Mouse (Mus musculus): ENCODE data around the gene Myo10.

Myo10 gene

DNA sequence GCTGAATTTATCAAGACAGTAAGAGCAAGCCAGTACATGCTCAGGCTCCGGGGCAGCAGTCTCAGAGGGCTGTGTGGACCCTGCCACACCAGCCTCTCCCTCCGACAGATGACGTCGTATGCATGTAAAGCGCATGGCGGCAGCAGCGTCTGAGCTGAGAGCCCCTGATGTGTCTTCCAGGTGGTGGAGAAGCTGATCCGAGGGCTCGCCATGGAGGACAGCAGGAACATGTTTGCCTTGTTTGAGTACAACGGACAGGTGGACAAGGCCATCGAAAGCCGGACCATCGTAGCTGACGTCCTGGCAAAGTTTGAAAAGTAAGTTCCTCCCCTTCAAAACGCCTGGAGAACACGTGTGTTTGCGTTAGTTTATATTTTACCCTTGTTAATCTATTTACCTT, 184.0 kb downstream of the Myo10 start:
- DNase-seq = no peak

DNA sequence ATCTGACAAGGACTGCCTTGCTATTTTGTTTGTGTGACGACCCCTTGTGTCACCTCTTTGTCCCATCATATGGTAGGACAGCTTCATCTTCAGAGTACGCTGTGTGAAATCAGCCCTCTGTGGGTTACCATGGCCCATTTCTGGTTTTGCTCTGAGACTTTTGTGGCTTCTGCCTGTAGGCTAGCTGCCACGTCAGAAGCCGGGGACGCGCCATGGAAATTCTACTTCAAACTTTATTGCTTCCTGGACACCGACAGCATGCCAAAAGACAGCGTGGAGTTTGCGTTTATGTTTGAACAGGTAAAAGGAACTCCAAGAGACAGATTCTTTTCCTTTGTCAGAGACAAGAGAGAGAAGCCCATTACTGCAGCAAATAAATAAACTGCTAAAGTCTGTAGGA, 184.6 kb downstream of the Myo10 start:
- no peak for DNase-seq

DNA sequence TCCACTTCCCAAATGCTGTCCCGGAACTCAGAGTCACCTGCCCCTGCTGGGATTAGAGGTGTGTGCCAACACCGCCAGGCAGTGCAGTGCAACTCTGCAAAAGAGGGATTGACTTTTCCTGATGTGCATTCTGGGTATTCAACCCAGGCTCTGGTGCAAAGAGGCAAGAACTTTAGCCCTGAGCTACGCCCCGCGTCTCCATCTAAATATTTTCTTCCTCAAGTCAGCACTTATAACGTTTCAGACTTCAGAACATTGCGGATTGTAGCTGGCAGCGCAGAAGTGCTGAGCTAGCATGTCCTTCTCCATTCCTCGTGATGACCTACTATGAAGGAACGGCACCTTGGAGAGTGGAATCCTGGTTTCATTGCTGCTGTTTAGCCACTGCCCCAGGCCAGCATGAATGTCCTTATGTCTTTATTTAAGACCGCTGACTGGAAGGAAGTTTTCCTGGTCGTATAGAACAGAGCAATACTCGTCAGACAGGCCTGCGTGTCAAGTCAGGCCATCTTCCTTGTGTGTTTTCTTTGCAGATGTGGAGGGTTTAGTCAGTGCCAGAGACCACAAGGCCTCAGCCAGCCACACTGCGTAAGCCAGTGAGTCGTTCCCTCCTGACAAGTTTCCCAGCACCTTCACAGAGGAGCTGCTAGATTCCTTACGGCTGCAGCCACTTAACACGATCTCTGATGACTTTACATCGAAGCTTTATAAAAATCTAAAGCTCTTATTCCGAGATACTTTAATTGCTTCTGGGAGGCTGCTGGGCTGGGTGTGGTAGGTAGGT, 186.5 kb downstream of the Myo10 start:
- no peak for DNase-seq

DNA sequence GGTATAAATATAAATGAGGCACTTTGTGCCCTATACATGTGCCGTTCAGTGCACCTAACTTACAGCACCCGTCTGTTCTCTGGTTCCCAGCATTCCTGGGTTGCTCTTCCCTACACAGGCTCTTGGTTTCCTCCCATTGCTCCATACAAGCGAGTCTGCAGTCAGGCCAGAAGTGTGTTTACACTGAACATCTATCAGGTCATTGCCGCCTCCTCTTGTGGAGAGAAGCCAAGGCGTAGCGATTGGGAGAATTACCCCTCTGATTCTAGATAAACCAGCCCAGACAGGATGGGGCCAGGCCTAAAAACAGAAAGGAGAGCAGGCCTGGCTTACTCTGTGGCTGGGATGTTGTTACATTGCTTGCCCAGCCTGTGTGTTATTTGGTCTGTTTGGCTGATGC, 187.3 kb downstream of the Myo10 start:
- peak; percentile 44 for DNase-seq

DNA sequence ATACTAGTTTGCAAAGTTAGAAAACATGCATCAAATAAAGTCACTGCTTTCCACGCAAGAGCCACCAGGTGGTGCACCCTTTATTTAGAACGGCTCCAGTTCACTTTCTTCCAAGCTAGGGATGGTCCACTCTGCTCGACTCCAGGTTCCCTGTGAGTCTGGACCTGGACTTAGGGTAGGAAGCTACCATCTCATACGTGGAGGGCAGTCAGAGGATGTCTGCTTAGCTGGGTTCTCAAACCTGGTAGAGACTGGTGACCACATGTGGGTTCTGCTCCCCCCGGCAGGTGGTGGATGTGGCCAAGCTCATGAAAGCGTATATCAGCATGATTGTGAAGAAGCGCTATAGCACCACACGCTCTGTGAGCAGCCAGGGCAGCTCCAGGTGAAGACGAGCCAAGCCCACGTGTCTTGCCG, 189.5 kb downstream of the Myo10 start:
- no peak for DNase-seq

DNA sequence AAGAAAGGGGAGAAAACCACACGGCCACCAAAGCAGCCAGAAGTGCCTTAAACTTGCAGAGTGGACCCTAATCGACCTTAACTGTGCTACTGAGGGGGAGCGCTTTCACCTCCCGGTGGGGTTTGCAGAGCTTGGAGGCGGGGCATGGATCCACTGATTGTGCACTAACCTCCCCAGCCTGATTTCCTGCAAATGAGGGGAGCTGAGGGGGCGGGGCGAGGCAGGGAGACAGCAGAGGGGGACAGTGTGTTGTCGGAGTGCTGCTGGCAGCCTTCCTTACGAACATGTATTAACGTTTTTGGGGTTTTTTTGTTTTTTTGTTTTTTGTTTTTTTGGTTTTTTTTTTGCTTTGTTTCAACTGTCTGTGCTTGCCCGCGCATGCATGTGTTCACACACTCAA, 190.2 kb downstream of the Myo10 start:
- DNase-seq = no peak

DNA sequence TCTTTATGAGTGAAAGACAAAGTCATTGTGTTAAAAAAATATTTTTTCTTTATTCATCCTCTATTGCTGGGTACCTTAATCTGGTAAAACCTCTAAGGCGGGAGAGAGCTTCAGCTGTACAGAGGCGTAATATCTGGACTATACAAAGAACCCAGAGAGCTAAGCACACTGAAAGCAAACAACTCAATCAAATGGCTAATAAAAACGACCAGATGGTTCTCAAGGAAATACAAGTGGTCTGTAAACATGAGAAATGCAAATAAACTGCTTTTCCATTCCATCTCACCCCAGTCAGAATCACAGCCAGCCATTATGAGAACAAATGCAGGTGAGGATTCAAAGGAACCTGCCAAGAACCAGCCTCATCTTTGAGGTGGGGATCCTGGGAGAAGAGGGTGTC, 192.2 kb downstream of the Myo10 start:
- no peak for DNase-seq

DNA sequence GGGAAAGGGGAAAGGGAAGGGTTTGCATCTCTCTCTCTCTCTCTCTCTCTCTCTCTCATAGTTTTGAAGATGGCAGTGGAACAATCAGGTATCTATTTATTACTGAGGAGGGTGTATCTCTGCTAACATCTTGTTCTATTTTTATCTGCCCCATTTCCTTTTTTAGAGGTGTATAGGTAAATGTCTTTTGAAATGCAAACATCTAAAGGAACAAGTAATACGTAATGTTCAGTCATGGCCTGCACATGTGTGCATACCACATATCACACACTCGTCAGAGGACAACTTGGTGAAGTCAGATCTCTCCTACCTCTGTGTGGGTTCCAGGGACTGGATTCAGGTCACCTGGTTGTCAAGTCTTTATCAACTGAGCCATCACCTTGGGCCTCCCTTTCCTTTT, 194.9 kb downstream of the Myo10 start:
- DNase-seq = no peak

DNA sequence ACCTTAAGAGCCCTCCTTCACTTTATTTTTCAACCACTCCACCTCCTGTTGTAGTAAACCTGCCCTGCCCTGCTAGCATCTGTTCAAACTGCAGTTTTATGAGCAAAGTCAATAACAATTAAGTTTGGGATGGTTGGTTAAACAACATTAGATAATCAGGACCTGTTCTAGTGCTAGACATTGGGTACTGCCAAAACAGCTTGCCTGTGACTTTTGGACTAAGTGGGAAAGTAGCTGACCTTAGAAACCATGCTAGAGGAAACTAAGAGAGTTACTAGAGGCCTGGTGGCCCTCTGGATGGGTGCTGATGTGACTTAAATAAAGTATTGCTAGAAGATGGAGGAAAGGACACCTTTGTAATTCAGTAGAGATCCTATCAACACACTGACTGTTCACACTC, 199.7 kb downstream of the Myo10 start:
- DNase-seq = no peak

DNA sequence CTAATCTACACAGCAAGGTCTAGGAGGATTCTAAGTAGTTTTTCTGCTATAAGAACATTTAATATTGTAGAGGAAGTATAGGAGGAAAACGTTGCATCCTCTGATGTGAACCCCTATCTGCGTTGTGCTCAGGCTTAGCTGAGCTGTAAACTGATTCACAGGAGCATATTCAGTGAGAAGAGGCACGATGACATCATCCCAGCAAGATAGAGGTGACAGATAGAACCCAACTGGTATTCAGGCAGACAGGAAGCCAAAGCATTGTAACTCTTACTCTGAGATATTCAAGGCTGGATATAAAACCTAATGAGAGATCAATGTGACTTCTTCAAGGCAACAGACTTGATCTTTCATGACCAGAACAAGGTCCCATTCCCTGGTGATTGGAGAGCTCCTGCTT, 200.3 kb downstream of the Myo10 start:
- DNase-seq = no peak

DNA sequence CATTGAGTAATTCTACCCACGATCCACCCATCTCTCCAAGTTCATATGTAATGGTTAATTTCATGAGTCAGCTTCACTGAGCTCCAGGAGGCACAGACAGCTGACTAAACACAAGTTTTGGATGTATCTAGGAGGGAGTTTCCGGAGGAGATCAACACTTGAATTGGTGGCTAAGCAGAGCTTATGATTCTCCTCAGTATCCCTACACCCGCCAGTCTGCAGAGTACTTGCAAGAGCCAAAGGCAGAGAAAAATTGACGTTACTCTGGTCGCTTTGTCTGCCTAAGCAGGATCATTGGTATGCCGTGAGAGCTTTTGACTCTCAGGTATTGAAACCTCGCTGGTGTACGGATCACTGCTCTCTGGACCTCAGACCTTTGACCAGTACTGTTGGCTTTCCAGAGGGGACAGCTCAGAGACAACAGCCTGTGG, 204.2 kb downstream of the Myo10 start:
- no peak for DNase-seq

DNA sequence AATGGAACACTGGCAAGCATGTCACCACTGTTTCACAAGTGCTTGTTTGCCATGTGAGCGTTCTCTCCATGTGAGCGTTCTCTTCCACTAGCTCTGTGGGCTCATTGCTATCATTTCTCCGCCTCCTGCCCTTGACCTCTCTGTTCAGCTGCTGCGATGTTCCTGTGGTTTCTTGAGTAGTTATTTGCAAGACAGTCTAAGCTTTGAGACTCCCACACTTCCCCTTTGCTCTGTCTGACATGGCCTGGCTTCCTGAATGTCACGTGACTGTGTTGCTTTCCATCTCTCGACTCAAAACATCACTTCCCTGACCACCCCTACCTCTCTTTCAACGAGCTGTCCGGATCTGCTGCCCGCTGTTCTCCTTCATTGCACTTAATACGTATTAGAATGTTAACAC, 206.1 kb downstream of the Myo10 start:
- DNase-seq = no peak

DNA sequence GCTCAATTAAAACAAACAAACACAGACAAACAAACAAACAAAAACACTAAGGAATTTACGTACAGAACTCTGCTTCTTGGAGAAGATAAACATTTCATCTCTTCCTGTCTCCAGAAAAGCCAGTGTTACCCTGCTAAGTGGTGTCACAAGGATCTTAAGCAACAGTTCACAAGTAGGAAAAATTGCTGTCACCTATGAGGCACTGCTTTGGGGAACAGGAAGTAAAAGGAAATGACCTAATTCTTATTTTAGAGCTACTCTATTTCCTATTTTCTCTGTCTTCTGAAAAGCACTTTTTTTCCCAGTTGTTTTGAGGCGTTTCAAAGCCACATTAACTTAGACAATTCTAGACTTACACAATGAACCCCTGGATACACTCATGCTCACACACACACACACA, 208.1 kb downstream of the Myo10 start:
- no peak for DNase-seq

DNA sequence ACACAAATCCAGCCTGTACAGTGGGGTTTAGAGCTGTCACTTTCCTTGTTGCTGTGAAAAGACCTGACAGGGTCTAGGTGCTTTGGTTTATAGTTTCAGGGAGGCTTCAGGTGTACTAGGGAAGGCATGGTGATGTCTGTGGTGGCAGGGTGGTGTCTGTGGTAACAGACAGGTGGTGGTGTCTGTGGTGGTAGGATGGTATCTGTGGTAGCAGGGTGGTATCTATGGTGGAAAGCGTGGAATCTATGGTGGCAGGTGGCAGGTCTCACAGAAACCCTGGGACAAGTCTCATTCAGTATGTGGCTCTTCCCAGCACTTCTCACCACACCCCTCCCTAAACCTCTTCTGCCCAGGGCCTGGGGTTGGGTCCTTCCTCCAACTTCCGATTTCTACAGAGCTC, 212.0 kb downstream of the Myo10 start:
- no peak for DNase-seq

DNA sequence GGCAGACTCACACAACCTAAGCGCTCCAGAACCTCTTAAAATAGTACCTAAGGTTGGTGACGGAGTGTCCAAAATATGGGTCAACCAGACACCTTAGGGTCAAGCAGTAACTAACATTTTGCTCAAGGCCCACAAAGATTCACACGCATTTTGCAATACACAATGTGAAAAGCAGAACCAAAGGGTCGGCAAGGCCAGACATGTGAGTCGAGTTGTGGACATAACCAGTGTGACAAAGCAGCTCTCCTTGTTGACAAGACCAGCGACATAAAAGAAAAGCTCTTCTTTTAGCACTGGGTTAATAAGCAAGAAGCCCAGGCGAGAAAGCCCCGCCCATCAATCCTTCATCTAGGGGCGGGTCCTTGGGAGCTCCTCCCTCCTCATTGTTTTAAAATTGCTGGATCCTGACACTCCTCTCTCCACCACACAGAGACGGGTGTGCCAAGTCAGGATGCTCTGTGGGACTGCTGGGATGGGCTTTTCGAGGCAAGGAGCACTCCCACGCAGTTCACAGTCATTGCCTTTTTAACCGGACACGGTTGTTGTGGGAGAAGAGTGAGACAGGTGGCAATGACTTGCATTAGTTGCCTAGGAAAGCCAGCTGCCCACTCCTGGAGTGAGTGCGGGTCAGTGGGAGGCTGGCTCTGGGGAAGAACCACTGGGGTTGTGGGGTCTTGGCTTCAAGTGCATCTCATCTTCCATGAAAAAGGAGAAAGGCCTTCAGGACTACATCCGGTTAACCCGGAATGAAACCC, 212.8 kb downstream of the Myo10 start:
- no peak for DNase-seq

DNA sequence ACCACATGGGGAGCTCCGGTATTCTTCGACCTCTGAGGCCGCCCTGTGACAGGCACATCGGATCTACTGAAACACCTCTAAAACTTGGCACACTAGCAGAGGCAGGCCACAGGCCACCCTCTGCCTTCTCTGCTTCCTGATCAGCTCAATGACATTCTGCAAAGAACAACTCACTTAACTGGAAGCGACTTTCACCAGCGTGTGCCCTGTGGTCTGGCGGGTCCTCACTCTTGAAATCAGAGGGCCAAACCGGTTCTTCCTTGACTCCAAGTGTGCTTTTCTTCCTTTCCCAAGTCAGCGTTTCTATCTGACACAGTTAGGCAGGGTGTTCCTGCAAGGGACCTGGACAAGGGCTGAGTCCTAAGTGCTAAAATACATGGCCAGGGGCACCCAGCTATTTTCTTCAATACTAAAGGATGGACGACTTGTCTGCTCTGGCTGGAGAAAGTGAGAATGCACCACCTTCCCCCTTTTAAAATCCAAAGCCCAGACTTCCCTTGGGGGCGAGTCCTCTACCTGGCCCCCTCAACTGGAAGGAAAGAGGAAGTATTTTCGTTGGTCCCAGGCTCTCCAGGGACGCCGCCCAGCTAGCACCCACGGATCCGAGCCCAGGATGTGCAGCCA, 220.2 kb downstream of the Myo10 start:
- DNase-seq = no peak

DNA sequence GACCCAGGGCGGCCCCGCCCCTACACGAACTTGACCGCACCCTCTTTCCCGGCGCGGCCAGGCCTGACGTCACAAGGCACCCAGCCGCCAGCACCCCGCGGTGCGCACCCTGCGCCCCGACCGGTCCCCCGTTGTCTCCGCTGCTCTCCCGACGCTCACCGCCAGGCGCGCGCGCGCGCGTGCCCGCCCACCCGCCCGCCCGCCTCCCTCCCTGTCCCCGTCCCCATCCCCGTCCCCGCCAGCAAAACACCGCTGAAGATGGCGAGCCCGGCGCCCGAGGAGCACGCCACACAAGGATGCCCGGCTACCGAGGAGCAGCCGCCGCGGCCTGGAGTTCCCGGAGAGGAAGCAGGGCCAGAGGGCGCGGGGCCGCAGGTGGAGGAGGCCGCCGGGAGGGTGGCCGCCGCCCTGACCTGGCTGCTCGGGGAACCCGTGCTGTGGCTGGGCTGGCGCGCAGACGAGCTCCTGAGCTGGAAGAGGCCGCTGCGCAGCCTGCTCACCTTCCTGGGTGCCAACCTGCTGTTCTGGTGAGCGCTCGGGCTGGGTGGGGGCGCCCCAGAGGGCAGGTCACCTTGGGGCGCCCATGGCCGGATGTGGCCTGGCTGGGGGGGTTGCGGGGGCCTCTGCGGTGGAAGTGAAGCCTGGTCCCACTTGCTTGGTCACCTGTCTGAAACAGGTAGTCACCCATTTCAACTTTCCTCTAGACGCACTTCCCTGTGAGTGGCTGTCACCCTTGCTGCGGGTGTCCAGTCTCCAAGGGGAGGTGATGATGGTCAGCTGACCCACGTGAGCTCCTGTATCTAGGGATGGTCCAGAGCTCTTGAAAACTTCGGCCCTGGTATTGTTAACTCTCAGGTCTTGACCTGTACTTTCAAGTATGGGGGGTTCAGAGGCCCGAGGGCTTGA, 221.0 kb downstream of the Myo10 start, which contains the start of gene Retreg1:
Retreg1 (plus strand) TSS at position 95 of the 906 bp plus-strand sequence.
- peak; percentile 86 for DNase-seq

DNA sequence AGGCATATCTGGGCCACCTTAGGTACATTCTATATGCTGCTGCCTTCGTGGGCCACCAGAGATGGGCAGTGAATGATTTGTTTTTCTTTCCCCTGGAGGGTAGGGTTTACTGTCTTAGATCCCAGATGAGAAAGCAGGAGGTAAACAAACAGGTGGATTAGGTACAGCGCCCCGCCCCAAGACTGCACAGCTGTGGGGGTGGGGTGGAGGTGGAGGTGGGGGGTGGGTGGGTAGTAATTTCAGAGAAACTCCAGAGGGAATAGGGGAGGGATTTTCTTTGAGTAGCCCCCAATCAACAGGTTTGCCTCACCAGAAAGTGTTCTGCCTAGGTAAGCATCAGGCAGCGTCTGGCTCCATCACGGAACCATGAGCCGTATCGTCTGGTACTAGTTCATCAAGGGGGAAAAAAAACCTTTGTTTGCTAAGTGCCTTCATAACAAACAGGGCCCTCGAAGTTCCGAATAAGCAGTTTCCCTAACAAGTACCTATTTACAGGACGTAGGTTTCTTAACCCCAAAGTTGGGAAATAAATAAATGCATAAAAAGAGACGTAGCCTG, 221.8 kb downstream of the Myo10 start:
- no peak for DNase-seq

DNA sequence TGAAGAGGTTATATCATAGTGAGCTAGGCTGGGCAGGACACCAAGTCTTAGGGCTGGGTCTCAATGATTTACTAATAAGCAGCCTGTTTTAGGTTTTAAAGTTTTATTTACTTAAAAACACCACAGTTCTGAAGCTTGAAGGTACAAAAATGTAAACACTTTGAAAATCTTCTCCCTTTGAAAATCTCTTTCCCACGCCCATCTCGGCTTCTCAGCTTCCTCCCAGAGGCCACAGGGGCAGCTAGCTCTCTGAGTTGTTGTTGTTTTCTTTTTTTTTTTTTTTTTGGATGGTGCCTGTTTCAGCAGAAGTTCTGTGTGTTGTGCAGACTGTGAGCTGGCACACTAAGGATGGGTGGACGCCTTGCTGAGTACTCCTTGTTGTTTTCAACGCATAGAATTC, 222.4 kb downstream of the Myo10 start:
- no peak for DNase-seq

DNA sequence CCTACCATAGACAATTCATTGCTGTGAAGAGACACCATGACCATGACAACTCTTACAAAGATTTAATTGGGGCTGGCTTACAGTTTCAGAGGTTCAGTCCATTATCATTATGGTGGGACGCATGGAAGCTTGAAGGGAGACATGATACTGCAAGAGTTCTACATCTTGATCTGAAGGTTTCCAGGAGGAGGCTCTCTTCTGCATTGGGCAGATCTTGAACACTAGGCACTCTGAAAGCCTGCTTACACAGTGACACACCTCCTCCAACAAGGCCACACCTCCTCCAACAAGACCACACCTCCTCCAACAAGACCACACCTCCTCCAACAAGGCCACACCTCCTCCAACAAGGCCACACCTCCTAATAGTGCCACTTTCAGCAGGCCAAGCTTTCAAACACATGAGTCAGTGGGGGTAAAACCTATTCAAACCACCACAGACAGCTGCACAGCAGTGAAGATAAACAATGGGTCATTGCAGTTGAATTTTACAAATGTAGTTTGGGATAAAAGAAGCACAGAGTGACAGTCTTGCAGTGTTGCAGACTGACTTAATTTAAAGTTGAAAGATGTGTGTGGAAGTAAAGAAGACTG, 225.3 kb downstream of the Myo10 start:
- DNase-seq = no peak

DNA sequence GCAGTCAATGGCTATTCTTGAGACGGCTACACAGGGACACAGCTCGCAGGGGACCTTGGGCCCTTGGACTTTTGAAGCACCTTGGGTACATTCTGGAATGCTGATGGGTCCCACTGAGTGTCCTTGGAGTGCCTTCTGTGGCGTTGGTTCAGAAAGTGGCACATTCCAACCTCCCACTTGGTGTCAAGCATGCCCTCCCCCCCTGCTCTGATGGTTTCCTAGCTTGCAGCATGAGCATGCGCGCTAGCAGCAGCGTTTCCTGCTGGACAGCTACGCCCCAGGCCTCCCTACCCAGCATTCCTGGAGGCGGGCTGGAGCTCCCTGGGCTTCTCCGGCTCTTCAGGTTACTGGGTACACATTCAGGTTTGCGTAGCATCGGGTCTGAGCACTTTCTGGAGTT, 228.2 kb downstream of the Myo10 start:
- peak; percentile 52 for DNase-seq

DNA sequence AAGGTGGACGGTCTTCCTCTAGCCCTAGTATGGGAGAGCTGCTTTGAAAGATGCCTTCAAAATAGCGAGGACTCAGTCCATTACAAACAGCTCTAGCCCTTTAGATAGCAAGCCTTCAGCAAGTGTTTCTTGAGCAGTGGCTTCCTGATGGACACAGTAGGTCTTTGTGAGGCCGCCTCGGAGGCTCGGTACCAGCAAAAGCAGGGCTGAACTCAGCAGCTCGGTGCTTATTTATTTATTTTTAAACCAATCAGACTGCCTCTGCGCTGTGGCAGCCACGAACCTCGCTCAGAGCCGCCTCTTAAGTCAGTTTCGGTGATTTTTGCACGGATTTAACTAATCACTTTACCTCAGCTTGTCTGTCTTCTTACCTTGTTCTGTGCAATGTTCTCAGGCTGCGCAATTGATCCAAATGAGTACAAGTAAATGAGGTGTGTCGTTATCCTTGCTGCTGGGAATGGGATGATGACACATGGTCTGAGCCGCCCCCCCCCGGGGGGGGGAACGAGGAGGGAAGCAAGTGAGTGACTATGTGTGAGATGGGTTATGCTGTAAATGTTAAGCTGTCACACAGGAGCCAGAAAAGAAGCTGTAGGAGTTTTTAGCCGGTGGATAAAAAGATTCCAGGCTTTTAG, 232.1 kb downstream of the Myo10 start:
- DNase-seq = no peak

Data from lung, postnatal 14 days (tissue).